Mouse (Mus musculus) intestine, embryonic 14.5 days (tissue): ENCODE measurements at regions not wholly inside any gene's neighbourhood (a gene's known extent, or its start where the extent isn't known, plus 50 kb on each side); places are given as distances from the start of the nearest gene placed in this dataset.

Experiments
- ATAC-seq: fragments of 200-750 bp; cut with Nextera tagmentation; replicated peaks from 2 replicates; pipeline ENCODE4 v1.8.0; 2017; ENCODE audit warnings: low read depth, moderate number of reproducible peaks, moderate TSS enrichment, moderate library complexity; ENCODE audit not compliant: low FRiP score, low TSS enrichment
- DNase-seq: peaks from one replicate; pipeline ENCODE4 v3.0.0-alpha.2; 2018; ENCODE audit warnings: low spot score
- H3K27ac ChIP-seq: fragments of 300-500 bp; sonication (generic); 2 replicates; pipeline ENCODE4 v1.5.1; 2014; ENCODE audit warnings: low read depth, mild to moderate bottlenecking, control low read depth
- H3K27me3 ChIP-seq: fragments of 300-500 bp; sonication (generic); replicated peaks from 2 replicates; pipeline ENCODE4 v1.6.1; 2014; ENCODE audit warnings: low read length, control low read depth; ENCODE audit not compliant: control insufficient read depth, insufficient read depth
- H3K36me3 ChIP-seq: fragments of 300-500 bp; sonication (generic); 2 replicates; pipeline ENCODE4 v1.6.1; 2014; ENCODE audit warnings: low read length, control low read depth; ENCODE audit not compliant: control insufficient read depth, insufficient read depth
- H3K4me1 ChIP-seq: fragments of 300-500 bp; sonication (generic); replicated peaks from 2 replicates; pipeline ENCODE4 v1.6.1; 2014; ENCODE audit warnings: low read length, control low read depth, mixed read lengths; ENCODE audit not compliant: control insufficient read depth, insufficient read depth
- H3K4me2 ChIP-seq: fragments of 300-500 bp; sonication (generic); 2 replicates; pipeline ENCODE4 v1.6.1; 2014; ENCODE audit warnings: low read length
- H3K4me3 ChIP-seq: fragments of 300-500 bp; sonication (generic); 2 replicates; pipeline ENCODE4 v1.5.1; 2014; ENCODE audit warnings: low read depth, low read length, control low read depth, mixed read lengths
- H3K9ac ChIP-seq: fragments of 300-500 bp; sonication (generic); 2 replicates; pipeline ENCODE4 v1.6.1; 2014; ENCODE audit warnings: mild to moderate bottlenecking, low read length
- H3K9me3 ChIP-seq: fragments of 300-500 bp; sonication (generic); 2 replicates; pipeline ENCODE4 v1.6.1; 2016; ENCODE audit warnings: low read length, control low read depth; ENCODE audit not compliant: control insufficient read depth
- WGBS: fragments of 180-500 bp; shearing (Covaris S2); extraction: QIAGEN DNeasy Blood & Tissue Kit; methylation state at CpG from one replicate; pipeline ENCODE4 v1.1.7; 2014; 5-methylcytosine and 5-hydroxymethylcytosine counted together

- no peak overlapping the region for H3K9ac ChIP-seq
- ATAC-seq (no peak), DNase-seq (no peak)
- no peaks in the 10 kb centered on the region for H3K9me3 ChIP-seq
- no peak overlapping the region for H3K4me3 ChIP-seq
- no peaks in the 10 kb centered on the region for H3K36me3 ChIP-seq
- 0 out of 2 replicates have a peak, but pooled peaks cover 4% of the 10 kb centered on the region for H3K4me1 ChIP-seq
- 62% methylated on average over 2 of the region's 2 CpGs for WGBS
- no peak overlapping the region for H3K27ac ChIP-seq
- H3K4me2 ChIP-seq: no peak overlapping the region
- H3K27me3 ChIP-seq: no peaks in the 10 kb centered on the region
These were observed 138.3 kb upstream of the Gm15217 start for GRCm38 (mm10) chr14:46240896-46241295.

GRCm38 (mm10) chr14:46247491-46248484, 131.4 kb upstream of the Gm15217 start:
- H3K4me3 ChIP-seq: no peak overlapping the region
- H3K27ac ChIP-seq: no peak overlapping the region
- H3K27me3 ChIP-seq: no peaks in the 10 kb centered on the region
- DNase-seq (no peak), ATAC-seq (no peak)
- H3K9ac ChIP-seq: no peak overlapping the region
- 70% methylated on average over 16 of the region's 16 CpGs for WGBS
- no peak overlapping the region for H3K4me2 ChIP-seq
- H3K36me3 ChIP-seq: no peaks in the 10 kb centered on the region
- H3K9me3 ChIP-seq: no peaks in the 10 kb centered on the region
- peaks cover 8% of the 10 kb centered on the region; the same call in 1 of the 2 replicates for H3K4me1 ChIP-seq

GRCm38 (mm10) chr14:46249141-46249540, 130.1 kb upstream of the Gm15217 start:
- ATAC-seq (no peak), DNase-seq (no peak)
- no peak overlapping the region for H3K4me2 ChIP-seq
- no peak overlapping the region for H3K9ac ChIP-seq
- H3K27ac ChIP-seq: no peak overlapping the region
- H3K36me3 ChIP-seq: no peaks in the 10 kb centered on the region
- 42% methylated on average over 3 of the region's 3 CpGs for WGBS
- H3K9me3 ChIP-seq: no peaks in the 10 kb centered on the region
- peaks cover 8% of the 10 kb centered on the region; the same call in 1 of the 2 replicates for H3K4me1 ChIP-seq
- no peaks in the 10 kb centered on the region for H3K27me3 ChIP-seq
- no peak overlapping the region for H3K4me3 ChIP-seq

GRCm38 (mm10) chr14:46255261-46255660, 124.0 kb upstream of the Gm15217 start:
- H3K4me2 ChIP-seq: no peak overlapping the region
- H3K4me3 ChIP-seq: no peak overlapping the region
- no peak for ATAC-seq
- H3K9me3 ChIP-seq: no peaks in the 10 kb centered on the region
- no peaks in the 10 kb centered on the region for H3K36me3 ChIP-seq
- H3K9ac ChIP-seq: no peak overlapping the region
- no peak overlapping the region for H3K27ac ChIP-seq
- 52% methylated on average over 3 of the region's 3 CpGs for WGBS
- 0 out of 2 replicates have a peak, but pooled peaks cover 3% of the 10 kb centered on the region for H3K4me1 ChIP-seq
- DNase-seq: no peak
- H3K27me3 ChIP-seq: no peaks in the 10 kb centered on the region

GRCm38 (mm10) chr14:46256336-46256735, 122.9 kb upstream of the Gm15217 start:
- 31% methylated on average over 1 of the region's 1 CpGs for WGBS
- H3K9me3 ChIP-seq: no peaks in the 10 kb centered on the region
- no peak for ATAC-seq
- no peak for DNase-seq
- no peak overlapping the region for H3K27ac ChIP-seq
- H3K4me3 ChIP-seq: no peak overlapping the region
- H3K36me3 ChIP-seq: no peaks in the 10 kb centered on the region
- 0 out of 2 replicates have a peak, but pooled peaks cover 3% of the 10 kb centered on the region for H3K4me1 ChIP-seq
- no peak overlapping the region for H3K4me2 ChIP-seq
- H3K9ac ChIP-seq: no peak overlapping the region
- no peaks in the 10 kb centered on the region for H3K27me3 ChIP-seq

GRCm38 (mm10) chr14:46257311-46257710, 121.9 kb upstream of the Gm15217 start:
- no peak overlapping the region for H3K27ac ChIP-seq
- DNase-seq (no peak), ATAC-seq (no peak)
- H3K4me3 ChIP-seq: no peak overlapping the region
- WGBS: 80% methylated on average over 4 of the region's 4 CpGs
- H3K36me3 ChIP-seq: no peaks in the 10 kb centered on the region
- no peak overlapping the region for H3K9ac ChIP-seq
- no peak overlapping the region for H3K4me2 ChIP-seq
- H3K4me1 ChIP-seq: 0 out of 2 replicates have a peak, but pooled peaks cover 3% of the 10 kb centered on the region
- H3K27me3 ChIP-seq: no peaks in the 10 kb centered on the region
- H3K9me3 ChIP-seq: no peaks in the 10 kb centered on the region

GRCm38 (mm10) chr14:46258551-46258950, 120.7 kb upstream of the Gm15217 start:
- Histone ChIP-seq H3K9me3 (no peaks in the 10 kb centered on the region), H3K36me3 (no peaks in the 10 kb centered on the region), H3K4me1 (0 out of 2 replicates have a peak, but pooled peaks cover 3% of the 10 kb centered on the region), H3K9ac (no peak overlapping the region), H3K4me2 (no peak overlapping the region), H3K27me3 (no peaks in the 10 kb centered on the region), H3K4me3 (no peak overlapping the region), H3K27ac (no peak overlapping the region)
- no peak for ATAC-seq
- WGBS: 74% methylated on average over 7 of the region's 7 CpGs
- DNase-seq: no peak

GRCm38 (mm10) chr14:46260291-46260980, 118.8 kb upstream of the Gm15217 start:
- DNase-seq (no peak), ATAC-seq (no peak)
- no peak overlapping the region for H3K27ac ChIP-seq
- no peak overlapping the region for H3K9ac ChIP-seq
- no peak overlapping the region for H3K4me2 ChIP-seq
- H3K9me3 ChIP-seq: no peaks in the 10 kb centered on the region
- no peaks in the 10 kb centered on the region for H3K4me1 ChIP-seq
- H3K27me3 ChIP-seq: no peaks in the 10 kb centered on the region
- 71% methylated on average over 4 of the region's 4 CpGs for WGBS
- H3K4me3 ChIP-seq: no peak overlapping the region
- H3K36me3 ChIP-seq: no peaks in the 10 kb centered on the region
